Mouse (Mus musculus) ES-CJ7 (cell line): ENCODE data around the gene Limk1.

Experiments
- DNase-seq: peaks from one replicate; pipeline ENCODE4 v3.0.0; 2011; ENCODE audit warnings: low read depth, low spot score

Limk1 gene

DNA sequence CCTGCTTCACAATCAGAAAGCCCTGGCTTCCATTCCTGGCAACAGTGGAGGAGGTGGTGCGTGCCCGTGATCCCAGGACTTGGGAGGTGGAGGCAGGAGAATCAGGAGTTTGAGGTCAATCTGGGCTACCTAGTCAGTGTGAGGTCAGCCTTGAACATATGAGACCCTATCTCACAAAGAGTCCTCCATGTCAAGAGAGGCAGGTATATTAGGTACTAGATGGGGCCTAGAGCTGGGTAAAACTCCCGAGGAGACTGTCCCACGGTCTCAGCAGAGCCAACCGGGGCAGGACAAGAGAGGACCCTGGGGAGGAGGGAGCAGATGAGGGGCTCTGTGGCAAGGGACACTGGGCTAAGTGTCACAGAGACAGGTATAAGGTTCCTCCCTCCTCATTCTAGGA is 10.9 kb downstream of the Limk1 start:
- DNase-seq = no peak

- peak; percentile 79 for DNase-seq
Measured at GRCm38 (mm10) chr5:134675956-134676759, 12.2 kb downstream of the Limk1 start.

DNA sequence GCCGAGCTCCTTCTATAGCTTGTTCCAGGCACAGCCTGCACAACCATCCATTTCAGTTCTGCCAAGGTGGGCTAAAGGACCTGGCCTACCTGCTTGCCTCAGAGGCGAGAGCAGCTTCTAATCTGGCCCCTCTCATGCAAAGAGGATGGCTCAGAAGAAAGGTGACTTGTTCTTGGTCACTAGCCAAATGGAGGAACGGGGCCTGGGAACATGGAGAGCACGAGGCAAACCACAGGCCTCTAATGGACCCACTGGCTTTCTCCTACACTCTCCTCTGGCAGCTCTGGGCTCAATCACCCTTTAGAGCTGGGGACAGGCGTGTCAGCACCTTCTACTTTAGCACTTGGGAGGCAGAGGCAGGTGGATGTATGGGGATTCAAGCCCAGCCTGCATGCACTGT is 13.4 kb downstream of the Limk1 start:
- no peak for DNase-seq

GRCm38 (mm10) chr5:134672611-134673010 is 15.8 kb downstream of the Limk1 start:
- no peak for DNase-seq

GRCm38 (mm10) chr5:134672198-134672516 is 16.2 kb downstream of the Limk1 start:
- no peak for DNase-seq

- DNase-seq = no peak
Measured at GRCm38 (mm10) chr5:134671335-134672197, 16.8 kb downstream of the Limk1 start.

DNA sequence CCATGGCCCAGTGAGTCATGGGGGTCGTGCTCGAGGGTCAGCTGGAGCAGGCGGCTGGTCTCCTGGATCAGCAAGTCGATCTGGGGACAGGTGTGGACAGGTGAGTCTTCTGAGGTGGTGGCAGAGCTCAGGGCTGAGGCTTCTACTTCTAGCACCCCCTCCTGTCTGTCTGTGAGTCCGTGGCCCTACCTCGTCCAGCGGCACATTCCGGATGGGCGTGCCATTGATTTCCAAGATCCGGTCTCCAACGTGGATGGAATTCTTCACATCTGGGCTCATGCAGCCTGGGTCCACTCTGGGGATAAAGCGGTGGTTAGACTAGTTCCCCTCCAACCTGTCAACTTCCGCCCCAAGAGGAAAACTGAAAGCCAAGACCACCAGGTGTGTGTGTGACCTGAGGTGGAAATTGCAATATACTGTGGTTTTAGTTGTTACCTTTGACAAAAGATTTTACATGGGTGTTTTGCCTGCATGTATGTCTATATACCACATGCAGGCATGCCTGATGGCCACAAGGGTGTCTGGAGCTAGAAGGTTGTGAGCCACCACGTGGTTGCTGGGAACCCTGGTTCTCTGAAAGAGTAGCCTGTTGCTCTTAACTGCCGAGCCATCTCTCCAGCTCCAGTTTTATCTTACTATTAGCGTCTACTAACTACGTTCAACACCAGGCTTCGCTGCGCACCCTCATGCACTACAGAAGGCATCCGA is 19.2 kb downstream of the Limk1 start:
- DNase-seq = peak; percentile 75

GRCm38 (mm10) chr5:134668495-134668894 is 19.9 kb downstream of the Limk1 start:
- DNase-seq = peak; percentile 92

GRCm38 (mm10) chr5:134656708-134657107 is 31.7 kb downstream of the Limk1 start:
- DNase-seq = no peak

DNA sequence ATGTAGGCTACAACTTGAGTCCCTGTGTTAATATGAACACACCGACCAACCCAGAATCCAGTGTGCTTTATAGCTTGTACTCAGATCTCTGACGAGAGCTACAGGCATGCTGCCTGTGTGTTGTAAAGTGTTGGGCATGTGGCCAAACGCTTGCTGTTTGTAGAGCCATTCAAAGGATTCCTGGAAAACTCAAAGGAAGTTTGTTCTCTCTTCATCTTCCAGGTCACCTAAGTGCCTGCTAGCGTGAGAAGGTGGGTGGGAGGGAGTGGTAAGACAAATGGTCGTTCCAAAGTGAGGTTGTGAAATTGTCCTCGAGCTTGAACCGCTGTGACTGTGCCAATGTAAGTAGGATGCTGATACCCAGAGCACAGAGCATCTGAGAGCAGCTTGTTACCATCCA is 36.4 kb downstream of the Limk1 start:
- no peak for DNase-seq

GRCm38 (mm10) chr5:134650926-134651325 is 37.5 kb downstream of the Limk1 start:
- DNase-seq = peak; percentile 75

- DNase-seq = peak; percentile 66
Measured at GRCm38 (mm10) chr5:134648976-134649375, 39.4 kb downstream of the Limk1 start.

GRCm38 (mm10) chr5:134647394-134647793 is 41.0 kb downstream of the Limk1 start:
- no peak for DNase-seq

DNA sequence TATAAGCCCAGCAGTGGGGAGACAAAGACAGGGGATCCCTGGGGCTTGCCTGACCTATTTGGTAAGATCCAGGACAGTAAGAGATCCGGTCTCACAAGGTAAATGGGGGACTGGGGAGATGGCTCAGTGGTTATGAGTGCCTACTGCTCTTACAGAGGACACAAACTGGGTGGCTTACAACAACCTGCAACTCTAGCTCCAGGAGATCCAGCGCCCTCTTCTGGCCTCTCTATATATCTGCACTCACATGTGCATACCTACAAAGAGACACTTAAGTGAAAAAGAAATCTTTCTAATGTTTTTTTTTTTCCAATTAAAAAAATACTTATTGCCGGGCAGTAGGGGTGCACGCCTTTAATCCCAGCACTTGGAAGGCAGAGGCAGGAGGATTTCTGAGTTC is 41.9 kb downstream of the Limk1 start:
- no peak for DNase-seq

DNA sequence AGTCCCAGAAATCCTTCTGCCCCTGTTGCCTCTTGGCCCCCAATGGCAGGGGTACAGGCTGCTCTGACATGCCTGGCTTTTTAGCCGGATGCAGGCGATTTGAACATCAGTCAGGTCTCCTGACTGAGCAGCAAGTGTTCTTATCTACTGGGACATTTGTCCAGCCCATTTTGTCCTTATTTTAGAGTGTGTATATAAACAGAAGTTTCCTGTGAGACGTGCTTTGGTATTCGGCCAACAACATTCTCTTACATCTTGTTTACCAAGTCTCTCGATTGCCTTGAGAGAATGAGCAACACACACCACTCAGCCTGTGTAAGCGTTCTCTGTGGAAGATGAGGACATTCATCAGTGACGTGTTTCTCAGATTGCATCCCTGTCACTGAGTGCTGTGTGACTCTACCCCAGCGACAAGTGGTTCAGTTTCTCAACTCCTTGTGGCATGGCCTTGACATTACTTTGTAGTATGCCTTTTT is 43.7 kb downstream of the Limk1 start:
- DNase-seq = no peak

DNA sequence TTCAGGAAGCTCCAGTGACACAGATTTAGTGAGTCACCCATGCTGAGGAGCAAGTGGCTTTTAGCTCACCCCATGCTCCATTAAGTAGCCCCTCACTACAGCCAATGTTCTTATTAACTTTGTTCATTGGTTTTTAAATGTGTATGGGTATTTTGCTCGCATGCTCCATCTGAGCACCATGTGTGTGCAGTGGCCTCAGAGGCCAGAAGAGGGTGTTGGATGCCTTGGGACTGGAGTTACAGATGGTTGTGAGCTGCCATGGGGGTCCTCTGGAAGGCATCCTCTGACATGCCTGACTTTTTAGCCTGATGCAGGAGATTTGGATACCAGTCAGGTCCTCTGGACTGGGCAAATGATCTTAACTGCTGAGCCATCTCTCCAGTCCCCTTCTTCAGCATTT is 44.3 kb downstream of the Limk1 start:
- DNase-seq = no peak

GRCm38 (mm10) chr5:134640371-134640770 is 48.0 kb downstream of the Limk1 start:
- DNase-seq = no peak

GRCm38 (mm10) chr5:134639269-134639682 is 49.1 kb downstream of the Limk1 start, which contains the start of gene Eif4h:
TSS of gene Eif4h (minus strand) at chr5:134639490.
- peak; percentile 95 for DNase-seq

- DNase-seq = no peak
Measured at GRCm38 (mm10) chr5:134638461-134639268, 49.7 kb downstream of the Limk1 start.

GRCm38 (mm10) chr5:134637820-134638367 is 50.5 kb downstream of the Limk1 start:
- DNase-seq = no peak

DNA sequence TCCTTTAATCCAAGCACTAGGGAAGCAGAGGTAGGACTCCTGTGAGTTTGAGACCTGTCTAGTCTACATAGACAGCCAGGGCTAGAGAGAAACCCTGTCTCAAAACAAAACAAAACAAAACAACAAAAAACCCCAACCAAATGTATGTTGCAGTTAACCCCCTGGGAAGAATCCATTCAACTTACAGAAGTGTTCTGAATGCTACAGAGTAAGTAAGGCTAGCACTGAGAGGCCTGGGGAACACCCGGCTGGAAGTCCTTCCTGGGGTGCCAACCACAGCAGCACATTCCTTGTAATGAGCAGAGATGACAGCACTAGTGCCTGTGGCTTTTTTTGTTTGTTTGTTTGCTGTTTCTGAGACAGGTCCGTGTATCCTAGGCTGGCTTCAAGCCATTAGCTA is 55.6 kb downstream of the Limk1 start:
- no peak for DNase-seq
